Mouse (Mus musculus): ENCODE results near the gene Adrb1.

Gene Adrb1

GRCm38 (mm10) chr19:56721387-56722211 is at the start of gene Adrb1:
Adrb1 (plus strand) TSS chr19:56722199.
- DNase-seq (ENCODE audit: extremely low spot score), result peak; percentile 55

GRCm38 (mm10) chr19:56675690-56676089 is 46.3 kb upstream of the Adrb1 start:
- DNase-seq (ENCODE audit: extremely low spot score), result no peak

DNA sequence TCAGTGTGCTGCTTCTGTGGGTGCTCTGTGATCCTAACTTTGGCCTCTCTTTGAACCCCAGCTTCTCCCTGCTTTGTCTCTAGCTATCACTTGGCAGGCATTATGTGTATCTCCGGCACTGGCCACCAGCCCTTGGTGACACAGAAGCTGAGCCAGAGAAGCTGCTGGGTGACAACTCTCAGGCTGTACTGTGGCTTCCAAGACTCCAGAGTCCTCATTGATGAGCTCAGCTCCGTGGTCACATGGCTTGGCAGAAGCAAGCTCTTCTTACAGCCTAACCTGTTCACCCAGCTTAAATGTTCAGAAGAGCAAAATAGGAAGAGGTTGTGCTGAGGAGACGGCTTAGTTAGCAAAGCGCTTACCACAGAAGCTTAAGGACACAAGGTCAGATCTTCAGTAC is 45.5 kb upstream of the Adrb1 start:
- DNase-seq (ENCODE audit: extremely low spot score), result no peak

DNA sequence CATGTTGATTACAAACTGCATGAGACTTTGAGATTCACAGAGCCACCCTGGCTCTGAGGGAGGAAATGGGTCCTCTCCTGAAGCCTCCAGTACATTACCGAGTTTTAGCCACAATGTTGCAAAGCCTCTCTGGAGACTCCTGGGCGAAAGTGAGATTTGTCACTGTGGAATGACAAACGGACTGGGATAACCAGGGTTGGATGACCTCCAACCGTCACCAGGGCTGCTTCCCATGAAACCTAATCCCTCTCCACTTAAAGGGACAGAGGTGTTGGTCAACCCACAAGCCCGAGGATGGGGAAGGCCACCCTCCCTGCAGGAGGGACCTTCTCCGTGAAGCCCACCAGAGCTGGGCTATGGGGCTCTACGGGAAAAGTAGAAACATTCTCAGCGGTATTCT is 44.4 kb upstream of the Adrb1 start:
- DNase-seq (ENCODE audit: extremely low spot score), result no peak

DNA sequence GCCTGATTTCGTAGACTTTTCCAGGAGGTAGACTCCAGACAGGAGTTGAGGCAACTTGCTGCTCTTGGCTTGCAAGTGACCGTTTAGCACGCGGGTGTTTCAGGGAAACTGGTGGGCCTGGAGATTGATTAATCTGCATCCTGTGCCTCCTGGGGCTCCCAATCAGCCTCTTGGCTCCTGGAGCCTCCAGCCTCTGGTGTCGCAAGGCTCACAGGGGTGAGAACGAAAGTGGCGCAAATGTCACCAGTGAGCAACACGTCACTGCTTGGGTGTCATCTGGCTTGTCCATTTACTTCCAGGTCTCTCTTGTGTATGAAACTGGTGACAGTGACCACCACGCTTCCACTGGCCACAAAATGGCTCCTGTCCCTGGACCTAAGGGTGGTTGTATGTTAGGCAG is 43.5 kb upstream of the Adrb1 start:
- DNase-seq (ENCODE audit: extremely low spot score), result no peak

DNA sequence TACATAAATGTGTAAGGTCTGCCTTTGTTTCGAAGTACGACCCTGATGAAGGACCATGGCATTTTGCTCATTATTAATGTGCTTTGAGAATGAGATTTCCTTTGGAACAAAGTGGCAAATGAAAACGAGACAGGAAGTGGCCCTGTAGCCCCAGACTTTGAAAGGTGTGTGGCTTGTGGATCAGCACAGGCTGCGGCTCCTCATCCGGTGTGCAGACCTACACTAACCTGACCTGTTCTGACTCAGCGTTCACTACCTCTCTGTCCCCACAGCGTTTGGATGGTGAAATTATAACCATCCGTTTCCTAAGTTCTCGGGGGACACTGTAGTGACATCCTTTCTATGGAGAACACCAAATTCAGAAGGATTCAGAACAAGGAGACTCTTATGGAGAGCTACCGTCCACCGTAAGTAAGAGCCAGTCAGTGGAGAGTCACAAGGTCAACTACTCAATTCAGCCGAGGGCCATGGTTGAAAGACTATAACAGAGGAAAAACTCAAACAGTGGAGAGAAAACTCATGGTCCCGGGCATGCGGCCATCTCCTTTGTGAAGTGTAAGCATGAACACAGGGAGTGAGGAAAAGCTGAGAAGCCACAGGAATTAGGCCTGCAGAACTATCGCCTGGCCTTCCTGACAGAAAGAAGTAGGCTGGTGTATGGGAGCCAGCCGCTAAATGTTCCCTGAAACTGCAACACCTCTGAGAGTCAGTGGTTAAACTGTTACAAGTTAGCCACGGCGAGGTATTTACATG is 42.6 kb upstream of the Adrb1 start:
- no peak for DNase-seq (ENCODE audit: extremely low spot score)

DNA sequence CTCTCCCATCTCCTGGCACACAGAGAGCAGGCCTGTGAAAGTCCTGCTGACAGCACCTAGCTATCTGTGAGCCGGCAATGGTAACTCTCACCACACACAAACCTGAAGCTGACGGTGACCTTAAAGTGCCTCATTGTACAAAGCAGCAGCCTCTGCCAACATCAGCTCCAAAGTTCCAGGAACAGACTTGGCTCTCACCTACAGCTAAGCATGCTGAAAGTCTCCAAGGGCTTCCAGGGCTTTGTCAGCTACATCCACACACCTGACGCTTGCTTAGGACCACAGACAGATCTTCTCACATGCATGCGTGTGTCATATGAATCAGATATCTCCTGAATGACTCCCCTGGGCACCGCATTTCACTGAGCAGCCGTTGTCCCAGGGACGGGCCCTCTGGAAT is 42.0 kb upstream of the Adrb1 start:
- DNase-seq (ENCODE audit: extremely low spot score), result no peak

GRCm38 (mm10) chr19:56682297-56682696 is 39.7 kb upstream of the Adrb1 start:
- no peak for DNase-seq (ENCODE audit: extremely low spot score)

GRCm38 (mm10) chr19:56682843-56683242 is 39.2 kb upstream of the Adrb1 start:
- DNase-seq (ENCODE audit: extremely low spot score), result no peak

DNA sequence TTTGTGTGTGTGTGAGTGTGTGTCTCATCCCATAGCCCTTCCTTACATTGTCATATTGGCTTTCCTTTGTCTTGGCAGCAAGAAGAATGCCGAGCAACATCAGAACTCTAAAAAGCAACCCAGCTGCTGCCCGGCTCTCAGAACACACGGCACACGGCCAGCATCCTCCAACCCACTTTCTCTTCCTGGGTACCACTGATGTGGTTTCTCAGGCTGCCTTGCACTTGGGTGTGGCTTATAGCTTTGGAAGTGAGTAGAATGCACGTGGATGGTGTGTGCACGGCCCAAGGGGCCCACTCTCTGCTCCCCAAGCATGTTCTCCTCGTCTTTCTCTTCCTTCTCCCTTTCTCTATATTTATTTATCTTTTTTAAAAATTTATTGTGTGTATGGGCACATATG is 36.5 kb upstream of the Adrb1 start:
- DNase-seq (ENCODE audit: extremely low spot score), result no peak

DNA sequence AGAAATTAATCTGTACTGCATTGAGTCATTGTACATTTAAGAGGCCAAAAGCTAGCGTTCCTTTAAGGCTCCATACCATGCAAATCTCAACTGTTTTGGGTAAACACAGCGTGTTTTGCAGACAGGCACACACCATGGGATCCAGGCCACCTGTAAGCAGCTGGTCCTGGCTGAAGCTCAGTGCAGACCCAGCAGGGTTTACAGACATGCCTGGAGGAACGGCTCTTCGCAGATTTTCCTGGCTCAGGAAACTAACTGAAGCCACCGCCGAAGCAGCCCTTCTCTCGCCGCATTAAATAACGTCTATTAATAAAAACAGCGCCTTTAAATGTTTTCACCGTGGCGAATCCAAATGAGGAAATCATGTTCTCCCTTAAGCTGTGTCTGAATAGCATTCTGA is 35.8 kb upstream of the Adrb1 start:
- no peak for DNase-seq (ENCODE audit: extremely low spot score)

GRCm38 (mm10) chr19:56687026-56687635 is 34.9 kb upstream of the Adrb1 start:
- no peak for DNase-seq (ENCODE audit: extremely low spot score)

DNA sequence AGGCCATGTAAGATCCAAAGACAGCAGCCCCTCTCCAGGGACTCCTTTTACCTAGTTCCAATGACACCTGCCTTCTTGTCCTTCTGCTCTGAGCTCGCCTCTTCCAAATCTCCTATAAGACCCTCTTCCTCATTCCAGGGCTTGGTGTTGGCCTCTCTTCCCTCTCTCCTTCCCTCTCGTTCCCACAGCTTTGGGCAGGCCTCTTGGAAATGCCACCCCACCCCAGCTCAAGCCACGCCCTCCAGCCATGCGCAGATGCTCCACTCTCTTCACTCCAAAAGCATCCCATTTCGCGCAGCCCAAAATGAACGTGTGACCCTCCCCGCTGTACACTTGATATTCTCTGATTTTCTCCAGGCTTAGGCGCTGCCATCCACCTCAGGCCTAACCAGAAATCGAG is 34.3 kb upstream of the Adrb1 start:
- DNase-seq (ENCODE audit: extremely low spot score), result no peak

DNA sequence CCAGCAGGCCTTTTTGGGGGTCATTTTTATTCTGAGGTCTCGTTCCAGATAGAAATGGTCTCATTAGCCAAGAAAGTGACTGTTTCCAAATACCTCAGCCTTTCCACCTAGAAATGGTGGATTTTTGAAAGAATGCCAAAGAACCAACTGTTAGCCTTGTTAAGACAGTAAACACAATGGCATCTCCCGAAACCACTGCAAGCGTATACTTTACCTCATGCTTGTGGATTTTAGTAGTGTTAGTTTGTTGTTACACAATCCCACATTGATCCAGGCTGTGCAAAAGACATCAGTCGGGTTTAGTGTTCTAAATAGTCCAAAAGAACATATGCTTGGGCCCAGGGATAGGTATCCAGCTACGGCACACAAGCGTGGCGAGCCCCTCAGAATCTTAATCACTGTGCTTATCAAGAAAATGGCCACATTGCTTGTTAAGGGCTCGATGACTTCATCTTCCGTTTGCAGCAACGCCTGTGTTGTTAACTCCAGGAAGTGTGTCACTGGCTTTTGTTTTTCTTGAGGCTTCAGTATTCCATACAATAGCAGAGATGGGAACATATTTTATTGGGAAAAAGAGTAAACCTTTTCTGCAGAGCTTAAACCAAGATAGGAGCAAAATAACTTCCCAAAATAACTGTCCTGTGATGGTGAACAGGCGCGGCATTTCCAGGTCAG is 33.2 kb upstream of the Adrb1 start:
- DNase-seq (ENCODE audit: extremely low spot score), result no peak

GRCm38 (mm10) chr19:56689493-56689892 is 32.5 kb upstream of the Adrb1 start:
- DNase-seq (ENCODE audit: extremely low spot score), result no peak

DNA sequence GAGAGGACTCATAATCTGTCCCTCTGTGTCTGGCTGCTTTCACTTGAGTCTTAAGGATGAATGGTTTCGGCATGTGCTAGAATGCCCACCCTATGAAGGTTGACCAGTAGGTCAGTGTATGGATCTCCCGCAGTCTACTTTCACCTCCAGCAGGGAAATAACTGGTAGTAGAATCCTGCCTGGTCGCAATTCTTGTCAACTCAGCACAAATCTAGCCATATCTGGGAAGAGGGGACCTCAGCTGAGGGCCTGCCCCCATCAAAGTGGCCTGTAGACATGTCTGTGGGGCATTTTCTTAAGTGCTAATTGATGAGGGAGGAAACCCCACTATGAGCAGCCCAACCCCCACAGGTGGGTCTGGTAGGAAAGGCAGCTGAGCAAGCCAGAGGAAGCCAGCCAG is 30.9 kb upstream of the Adrb1 start:
- no peak for DNase-seq (ENCODE audit: extremely low spot score)

- DNase-seq (ENCODE audit: extremely low spot score), result peak; percentile 54
These were observed 29.5 kb upstream of the Adrb1 start for GRCm38 (mm10) chr19:56692451-56692850.

DNA sequence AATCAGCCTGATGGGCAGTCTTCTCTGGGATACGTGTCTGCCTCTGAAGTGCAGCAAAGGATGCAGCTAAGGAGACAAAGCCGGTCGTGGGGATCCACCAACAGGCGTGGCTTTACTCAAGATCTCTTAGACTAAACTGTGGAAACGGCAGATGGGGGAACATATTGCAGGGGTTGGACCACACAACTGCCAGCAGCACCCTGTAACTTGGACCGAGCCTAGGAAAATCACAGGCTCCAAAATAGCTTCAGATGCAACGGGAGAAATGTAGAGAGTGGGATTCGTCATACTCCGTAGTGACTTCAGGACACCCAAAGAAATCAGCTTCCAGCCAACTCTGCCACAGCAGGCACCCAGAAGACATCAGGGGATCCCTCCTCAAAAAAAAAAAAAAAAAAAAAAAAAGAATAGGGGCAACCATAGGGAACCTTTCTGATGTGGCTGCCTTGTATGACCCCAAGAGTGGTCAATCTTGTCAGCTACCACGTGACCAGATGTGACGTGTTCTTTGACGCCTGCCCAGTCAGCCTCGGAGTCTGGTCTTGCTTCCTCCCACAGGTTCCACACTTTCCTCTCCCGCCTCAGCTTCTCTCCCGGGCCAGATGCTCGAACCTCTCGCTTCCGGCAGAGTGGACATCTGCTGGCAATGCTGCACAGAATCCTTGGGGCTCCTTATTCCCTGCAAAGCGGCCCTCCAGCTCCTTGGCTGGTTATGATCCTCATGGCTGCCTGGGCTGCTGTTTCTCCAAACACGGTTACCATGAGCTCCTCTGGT is 24.4 kb upstream of the Adrb1 start:
- DNase-seq (ENCODE audit: extremely low spot score), result no peak

- DNase-seq (ENCODE audit: extremely low spot score), result no peak
These were observed 21.2 kb upstream of the Adrb1 start for GRCm38 (mm10) chr19:56700848-56701247.

- no peak for DNase-seq (ENCODE audit: extremely low spot score)
These were observed 20.5 kb upstream of the Adrb1 start for GRCm38 (mm10) chr19:56701404-56702033.

DNA sequence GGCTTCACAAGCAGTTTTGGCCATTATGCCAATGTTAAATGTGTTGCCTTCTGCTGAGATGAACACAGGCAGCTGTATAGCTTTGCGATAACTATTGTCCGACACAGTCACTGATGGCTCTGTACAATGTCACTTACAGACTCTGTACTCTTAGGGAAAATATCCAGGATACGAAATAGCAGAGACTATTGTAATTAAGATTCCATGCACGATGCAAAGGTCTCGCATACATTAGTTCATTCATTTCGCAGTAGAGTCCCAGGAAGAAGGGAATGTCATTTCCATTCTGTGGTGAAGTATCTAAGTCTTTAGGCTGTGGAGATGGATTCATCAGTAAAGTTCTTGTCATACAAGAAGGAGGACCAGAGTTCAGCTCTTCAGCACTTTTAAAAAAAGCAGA is 20.0 kb upstream of the Adrb1 start:
- no peak for DNase-seq (ENCODE audit: extremely low spot score)
